Mouse (Mus musculus): ENCODE data around the gene Adcy2. TPM values are rescaled to one million over a fixed set of nuclear protein-coding genes. Genes with fewer than 3 reads are reported as not detected.
A peak's percentile ranks its signal among the peaks of the same experiment; 100 is the strongest.

Adcy2 gene
- total and polyA plus RNA-seq, 2 experiments from 2014 or later = 11.3 to 32.8 TPM

DNA sequence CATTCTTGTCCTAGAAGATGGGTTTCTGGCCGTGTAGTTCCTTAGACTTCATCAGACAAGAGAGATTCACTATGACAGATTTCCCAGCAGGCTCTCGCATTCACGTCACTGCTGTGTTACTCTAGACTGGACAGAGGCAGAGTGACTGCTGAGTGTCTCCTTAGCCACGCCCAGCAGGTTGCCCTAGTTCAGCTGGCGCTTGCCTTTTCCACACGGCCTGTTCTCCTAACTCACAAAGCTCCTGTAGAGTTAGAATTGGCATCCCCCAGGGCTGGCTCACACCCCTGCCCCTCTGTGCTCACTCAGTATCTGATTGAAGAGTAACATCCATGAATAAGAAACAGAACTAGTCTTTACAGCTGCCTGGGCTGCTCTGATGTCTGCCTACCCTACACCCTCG is 413.9 kb downstream of the Adcy2 start:
- DNase-seq (no peak), ATAC-seq (no peak)
- no peak overlapping the region for H3K4me2 ChIP-seq (ENCODE audit: low read depth)
- no peaks in the 10 kb centered on the region for H3K27me3 ChIP-seq (ENCODE audit: insufficient read depth, low read length)
- H3K9ac ChIP-seq = no peak overlapping the region
- no peak overlapping the region for H3K4me3 ChIP-seq (ENCODE audit: low read depth, low read length)
- 88% methylated on average over 7 of the region's 7 CpGs for WGBS
- H3K9me3 ChIP-seq (ENCODE audit: low read length) = no peaks in the 10 kb centered on the region
- no peak for TF ChIP-seq CTCF (IDR thresholded peaks at IDR 0.05; ENCODE audit: low read depth)
- H3K4me1 ChIP-seq (ENCODE audit: insufficient read depth) = peaks cover 5% of the 10 kb centered on the region; the same call in 1 of the 2 replicates
- peaks cover 60% of the 10 kb centered on the region for H3K36me3 ChIP-seq (ENCODE audit: insufficient read depth)
- no peak overlapping the region for H3K27ac ChIP-seq (ENCODE audit: low read depth, low read length)

- H3K9ac ChIP-seq = no peak overlapping the region
- DNase-seq = no peak
- peaks cover 5% of the 10 kb centered on the region; the same call in 1 of the 2 replicates for H3K4me1 ChIP-seq (ENCODE audit: insufficient read depth)
- no peak for TF ChIP-seq CTCF (IDR thresholded peaks at IDR 0.05; ENCODE audit: low read depth)
- H3K36me3 ChIP-seq (ENCODE audit: insufficient read depth) = peaks cover 45% of the 10 kb centered on the region
- no peak for ATAC-seq
- H3K27ac ChIP-seq (ENCODE audit: low read depth, low read length) = no peak overlapping the region
- no peak overlapping the region for H3K4me3 ChIP-seq (ENCODE audit: low read depth, low read length)
- no peak overlapping the region for H3K4me2 ChIP-seq (ENCODE audit: low read depth)
- H3K9me3 ChIP-seq (ENCODE audit: low read length) = no peaks in the 10 kb centered on the region
- no peaks in the 10 kb centered on the region for H3K27me3 ChIP-seq (ENCODE audit: insufficient read depth, low read length)
- WGBS = 94% methylated on average over 11 of the region's 11 CpGs
These were observed 415.4 kb downstream of the Adcy2 start for GRCm38 (mm10) chr13:68583961-68584360.

DNA sequence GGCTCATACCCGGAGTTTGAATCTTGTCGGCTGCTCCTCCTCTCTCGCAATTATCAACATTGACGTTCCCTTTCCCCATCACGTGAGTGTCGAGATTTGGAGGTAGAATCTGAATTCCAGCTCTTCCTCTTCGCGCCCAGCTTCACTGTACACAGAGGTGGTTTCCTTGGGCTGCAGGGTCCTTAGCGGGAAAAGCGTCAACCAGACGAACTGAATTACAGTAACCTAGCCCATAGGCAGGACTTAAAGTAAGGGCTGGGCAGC is 416.9 kb downstream of the Adcy2 start:
- ATAC-seq (no peak), DNase-seq (no peak)
- H3K9me3 ChIP-seq (ENCODE audit: low read length) = no peaks in the 10 kb centered on the region
- no peaks in the 10 kb centered on the region for H3K27me3 ChIP-seq (ENCODE audit: insufficient read depth, low read length)
- H3K9ac ChIP-seq = peak overlapping the region; percentile 74
- TF ChIP-seq CTCF (IDR thresholded peaks at IDR 0.05; ENCODE audit: low read depth) = no peak
- peaks cover 31% of the 10 kb centered on the region for H3K36me3 ChIP-seq (ENCODE audit: insufficient read depth)
- peak overlapping the region; percentile 83 for H3K4me3 ChIP-seq (ENCODE audit: low read depth, low read length)
- peak overlapping the region; percentile 78 for H3K27ac ChIP-seq (ENCODE audit: low read depth, low read length)
- peak overlapping the region; percentile 84 for H3K4me2 ChIP-seq (ENCODE audit: low read depth)
- WGBS = under 1% methylated on average over 11 of the region's 11 CpGs
- H3K4me1 ChIP-seq (ENCODE audit: insufficient read depth) = peaks cover 5% of the 10 kb centered on the region; the same call in 1 of the 2 replicates

GRCm38 (mm10) chr13:68581747-68582516 is 417.4 kb downstream of the Adcy2 start, which contains the start of the genes Mtrr and Fastkd3:
Gene Mtrr, minus strand, starts transcription at chr13:68582149.
Gene Fastkd3, plus strand, starts transcription at chr13:68582234.
- H3K4me1 ChIP-seq (ENCODE audit: insufficient read depth) = peaks cover 5% of the 10 kb centered on the region; the same call in 1 of the 2 replicates
- no peaks in the 10 kb centered on the region for H3K9me3 ChIP-seq (ENCODE audit: low read length)
- peaks cover 33% of the 10 kb centered on the region for H3K36me3 ChIP-seq (ENCODE audit: insufficient read depth)
- peak within 1 kb of the TSS; percentile 84 for H3K4me2 ChIP-seq (ENCODE audit: low read depth)
- peak within 1 kb of the TSS; percentile 78 for H3K27ac ChIP-seq (ENCODE audit: low read depth, low read length)
- peak within 1 kb of the TSS; percentile 74 for H3K9ac ChIP-seq
- WGBS = 1% methylated on average over 81 of the region's 81 CpGs
- H3K27me3 ChIP-seq (ENCODE audit: insufficient read depth, low read length) = no peaks in the 10 kb centered on the region
- H3K4me3 ChIP-seq (ENCODE audit: low read depth, low read length) = peak within 1 kb of the TSS; percentile 83
- no peak for TF ChIP-seq CTCF (IDR thresholded peaks at IDR 0.05; ENCODE audit: low read depth)
- DNase-seq = peak; percentile 99
- peak; percentile 100 for ATAC-seq

- Histone ChIP-seq H3K4me3 (ENCODE audit: low read depth, low read length) (peak overlapping the region; percentile 83), H3K9me3 (ENCODE audit: low read length) (no peaks in the 10 kb centered on the region), H3K9ac (peak overlapping the region; percentile 74), H3K36me3 (ENCODE audit: insufficient read depth) (peaks cover 36% of the 10 kb centered on the region), H3K4me1 (ENCODE audit: insufficient read depth) (peaks cover 5% of the 10 kb centered on the region; the same call in 1 of the 2 replicates), H3K27me3 (ENCODE audit: insufficient read depth, low read length) (no peaks in the 10 kb centered on the region), H3K27ac (ENCODE audit: low read depth, low read length) (peak overlapping the region; percentile 78), H3K4me2 (ENCODE audit: low read depth) (peak overlapping the region; percentile 84)
- WGBS = 26% methylated on average over 14 of the region's 14 CpGs
- ATAC-seq = no peak
- DNase-seq = no peak
- 0 out of 2 replicates have a peak, but pooled peaks have one; percentile 18 for TF ChIP-seq CTCF (IDR thresholded peaks at IDR 0.05; ENCODE audit: low read depth)
These were observed 418.1 kb downstream of the Adcy2 start for GRCm38 (mm10) chr13:68581086-68581740.

DNA sequence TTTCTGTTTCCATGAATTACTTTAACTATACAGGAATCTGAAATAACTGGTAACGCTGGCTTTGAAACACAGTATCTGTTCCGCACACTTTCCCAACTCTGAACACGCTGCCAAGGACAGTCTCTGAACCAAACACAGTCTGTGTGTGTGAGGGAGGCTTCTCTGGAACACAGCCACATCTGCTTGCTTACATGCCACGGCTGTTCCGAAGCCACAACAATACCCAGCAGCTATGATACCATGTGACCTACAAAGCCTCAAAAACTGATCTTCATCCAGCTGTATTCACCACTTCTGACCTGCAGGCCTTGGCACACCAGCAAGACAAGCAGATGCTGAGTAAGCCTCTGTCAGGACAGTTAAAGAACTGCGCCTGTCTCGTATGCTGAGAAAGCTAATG is 421.4 kb downstream of the Adcy2 start:
- WGBS = 70% methylated on average over 7 of the region's 7 CpGs
- Histone ChIP-seq H3K9me3 (ENCODE audit: low read length) (no peaks in the 10 kb centered on the region), H3K36me3 (ENCODE audit: insufficient read depth) (peaks cover 32% of the 10 kb centered on the region), H3K4me1 (ENCODE audit: insufficient read depth) (peaks cover 5% of the 10 kb centered on the region; the same call in 1 of the 2 replicates), H3K27me3 (ENCODE audit: insufficient read depth, low read length) (no peaks in the 10 kb centered on the region), H3K4me2 (ENCODE audit: low read depth) (no peak overlapping the region), H3K27ac (ENCODE audit: low read depth, low read length) (no peak overlapping the region), H3K4me3 (ENCODE audit: low read depth, low read length) (no peak overlapping the region), H3K9ac (no peak overlapping the region)
- TF ChIP-seq CTCF (IDR thresholded peaks at IDR 0.05; ENCODE audit: low read depth) = no peak
- ATAC-seq (no peak), DNase-seq (peak; percentile 32)

GRCm38 (mm10) chr13:68574398-68574797 is 424.9 kb downstream of the Adcy2 start:
- Histone ChIP-seq H3K27ac (ENCODE audit: low read depth, low read length) (no peak overlapping the region), H3K27me3 (ENCODE audit: insufficient read depth, low read length) (no peaks in the 10 kb centered on the region), H3K4me1 (ENCODE audit: insufficient read depth) (no peaks in the 10 kb centered on the region), H3K4me3 (ENCODE audit: low read depth, low read length) (no peak overlapping the region), H3K9ac (no peak overlapping the region), H3K36me3 (ENCODE audit: insufficient read depth) (peaks cover 54% of the 10 kb centered on the region), H3K9me3 (ENCODE audit: low read length) (no peaks in the 10 kb centered on the region), H3K4me2 (ENCODE audit: low read depth) (no peak overlapping the region)
- TF ChIP-seq CTCF (IDR thresholded peaks at IDR 0.05; ENCODE audit: low read depth) = no peak
- DNase-seq (no peak), ATAC-seq (no peak)
- 77% methylated on average over 4 of the region's 4 CpGs for WGBS

Measured in forebrain, postnatal 0 days (tissue).